Mouse (Mus musculus) telencephalon, adult 2 months (tissue): Measurements from ENCODE around the gene Grin2a.
"Not testable (repeated sequence)": the region's sequence is repeated elsewhere in the genome, so short reads cannot be mapped to it uniquely, and the experiment has no call there.

Experiments
- DNase-seq: peaks from one replicate; pipeline ENCODE4 v3.0.0-alpha.2; 2011; ENCODE audit warnings: low read depth, low spot score

Grin2a gene

DNA sequence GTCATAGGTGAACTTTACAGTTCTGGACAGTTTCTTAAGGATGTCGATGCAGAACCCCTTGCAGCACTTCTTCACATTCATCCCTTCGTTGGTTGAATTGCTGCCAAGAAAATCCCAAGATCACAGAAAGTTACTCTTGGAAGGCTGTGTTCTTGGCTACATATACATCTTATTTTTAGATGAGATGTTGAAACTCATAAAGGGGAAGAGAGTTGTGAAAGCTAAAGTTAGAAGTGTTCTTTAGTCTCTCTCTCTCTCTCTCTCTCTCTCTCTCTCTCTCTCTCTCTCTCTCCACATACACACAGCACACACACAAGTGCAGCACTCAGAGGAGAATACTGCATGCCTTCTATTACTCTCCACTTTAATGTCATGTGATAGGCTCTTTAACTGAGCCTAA is 331.9 kb downstream of the Grin2a start:
- DNase-seq = no peak

DNA sequence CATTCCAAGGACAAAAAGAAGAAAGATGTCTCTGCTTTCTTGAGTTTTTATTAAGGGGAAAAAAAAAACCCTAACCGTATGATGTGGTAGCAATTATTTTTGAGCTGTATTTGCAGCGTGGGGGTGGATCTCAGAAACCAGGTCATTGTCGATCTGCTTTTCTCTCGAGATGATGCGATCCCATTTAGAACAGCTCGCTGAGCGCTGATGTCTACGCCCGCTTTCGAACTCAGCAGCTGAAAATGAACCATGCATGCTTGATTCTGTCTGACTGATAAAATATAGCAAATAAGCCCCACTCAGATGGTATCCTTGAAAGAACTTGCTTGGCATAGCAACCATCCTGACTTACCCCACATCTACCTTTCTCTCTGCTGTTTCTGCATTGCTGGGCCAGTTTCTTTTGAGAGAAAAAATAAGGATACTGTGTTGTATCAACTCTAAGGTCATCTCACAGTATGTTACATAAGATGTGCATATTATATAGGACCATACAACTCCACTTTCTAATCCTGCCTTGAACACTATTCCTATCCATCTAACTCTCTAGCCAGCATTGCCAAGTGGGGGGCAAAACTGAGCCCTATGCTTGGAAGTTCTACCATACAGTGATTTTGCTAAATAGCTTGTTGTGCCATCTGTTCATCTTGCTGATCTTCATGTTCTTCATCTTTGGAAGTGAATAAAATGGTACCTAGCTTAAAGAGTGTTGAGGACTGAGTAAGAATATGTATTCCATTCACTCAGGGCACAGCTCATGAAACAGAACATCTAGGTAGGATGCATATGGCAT is 369.5 kb downstream of the Grin2a start:
- DNase-seq = peak; percentile 76

DNA sequence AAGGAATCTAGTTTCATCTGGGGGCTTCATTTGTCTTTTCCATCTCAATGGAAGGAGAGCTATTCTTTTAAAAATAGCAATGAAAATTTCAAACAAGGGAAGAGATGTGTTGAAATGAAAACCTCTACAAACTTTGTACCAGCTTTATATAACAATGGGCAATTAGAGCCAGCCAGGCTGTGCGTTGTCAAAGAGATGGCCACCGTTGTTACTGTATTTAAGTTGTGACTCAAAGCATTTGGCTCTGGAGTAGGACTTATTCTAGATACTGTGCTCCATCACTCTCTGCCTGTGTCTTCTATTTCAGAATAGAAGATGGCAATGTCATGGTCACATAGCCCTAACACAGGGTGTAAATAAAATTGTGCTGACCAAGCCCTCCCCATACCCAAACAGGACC is 371.0 kb downstream of the Grin2a start:
- peak; percentile 72 for DNase-seq

DNA sequence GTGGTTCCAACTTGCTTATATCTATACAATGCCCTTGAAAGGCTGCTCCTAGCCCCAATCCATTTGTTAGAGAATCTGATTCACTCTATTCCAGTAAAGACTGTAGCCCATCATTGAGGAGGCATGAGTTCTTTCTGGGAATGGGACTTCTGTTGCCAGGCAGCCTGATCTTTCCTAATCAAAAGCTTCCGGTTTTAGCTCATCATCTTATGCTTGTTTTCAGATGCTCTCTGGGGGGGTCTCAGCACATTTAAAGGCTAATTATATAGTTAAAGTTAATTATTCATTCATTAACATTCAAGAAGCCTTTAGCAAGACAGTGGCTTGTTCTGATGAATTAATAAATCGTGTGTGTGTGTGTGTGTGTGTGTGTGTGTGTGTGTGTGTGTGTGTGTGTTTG is 377.2 kb downstream of the Grin2a start:
- DNase-seq = no peak

DNA sequence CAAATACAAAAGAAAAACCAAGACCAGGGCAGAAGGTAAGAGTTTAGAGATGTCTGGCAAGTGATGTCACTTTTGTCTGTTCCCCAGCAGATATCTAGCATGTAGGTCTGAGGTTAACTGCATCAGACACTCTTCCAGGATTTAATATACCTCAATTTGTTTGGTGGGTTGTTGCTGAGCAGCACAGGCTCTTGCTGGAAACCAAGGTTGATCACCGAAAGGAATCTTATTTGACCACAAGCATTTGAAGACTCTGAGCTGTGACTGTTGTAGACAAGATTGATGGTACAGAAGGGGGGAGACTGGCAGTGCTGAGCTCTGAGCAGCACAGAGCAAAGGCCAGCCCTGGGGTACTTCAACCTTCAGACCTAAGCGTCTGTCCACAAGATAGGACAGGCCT is 378.1 kb downstream of the Grin2a start:
- no peak for DNase-seq

DNA sequence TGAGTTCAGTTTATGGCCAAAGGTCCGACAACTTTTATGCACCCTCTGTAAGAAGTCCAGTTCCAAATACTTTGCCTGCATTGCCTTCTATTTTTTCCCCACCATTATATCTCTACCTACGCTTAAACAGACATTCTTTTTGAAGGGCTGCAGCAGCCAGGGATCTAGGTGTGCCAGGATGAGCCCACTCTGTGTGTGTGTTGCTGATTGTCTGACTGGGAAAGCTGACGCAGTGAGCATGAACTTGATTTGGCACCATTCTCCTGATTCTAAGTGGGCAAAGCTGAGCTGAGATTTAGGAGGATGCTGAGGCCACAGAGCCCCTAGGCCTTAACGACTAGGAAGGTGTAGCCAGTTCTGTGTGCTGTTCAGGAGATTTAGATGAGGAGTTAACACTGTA is 378.6 kb downstream of the Grin2a start:
- peak; percentile 47 for DNase-seq

DNA sequence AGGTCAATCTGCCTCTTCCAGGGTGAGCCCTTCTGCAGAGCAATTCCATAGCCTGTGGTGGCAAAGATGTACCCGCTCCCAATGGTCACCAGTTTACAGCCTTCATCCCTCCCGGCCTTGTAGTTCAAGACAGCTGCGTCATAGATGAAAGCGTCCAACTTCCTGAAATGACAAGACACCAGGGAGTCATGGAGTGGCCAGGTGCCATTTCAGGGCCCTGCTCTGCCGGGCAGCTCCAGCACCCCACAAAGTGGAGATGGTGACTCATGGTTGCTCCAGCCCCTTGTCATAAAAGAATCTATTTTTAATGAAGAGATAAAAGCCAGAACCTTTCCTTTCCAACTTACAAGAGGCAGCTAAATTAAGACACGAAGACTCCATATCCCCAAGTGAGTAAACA is 382.8 kb downstream of the Grin2a start:
- DNase-seq = not testable (repeated sequence)

DNA sequence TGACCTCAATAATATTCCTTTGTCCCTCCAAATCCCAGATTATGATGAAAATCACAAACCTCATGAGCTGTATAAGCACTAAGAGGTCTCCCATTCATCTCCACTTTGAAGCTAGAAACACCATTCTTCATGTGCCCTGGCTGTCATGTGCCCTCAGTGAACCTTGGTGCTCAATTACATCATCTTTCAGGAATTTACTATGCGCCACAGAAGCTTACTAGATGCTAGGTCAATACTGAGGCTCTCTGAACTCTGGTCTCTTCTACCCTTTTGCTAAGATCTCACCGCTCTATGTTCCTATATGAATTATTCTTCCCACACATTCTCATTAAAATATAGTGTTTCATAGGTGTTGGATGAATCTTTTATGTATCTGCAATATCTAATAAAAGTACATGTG is 387.9 kb downstream of the Grin2a start:
- no peak for DNase-seq

DNA sequence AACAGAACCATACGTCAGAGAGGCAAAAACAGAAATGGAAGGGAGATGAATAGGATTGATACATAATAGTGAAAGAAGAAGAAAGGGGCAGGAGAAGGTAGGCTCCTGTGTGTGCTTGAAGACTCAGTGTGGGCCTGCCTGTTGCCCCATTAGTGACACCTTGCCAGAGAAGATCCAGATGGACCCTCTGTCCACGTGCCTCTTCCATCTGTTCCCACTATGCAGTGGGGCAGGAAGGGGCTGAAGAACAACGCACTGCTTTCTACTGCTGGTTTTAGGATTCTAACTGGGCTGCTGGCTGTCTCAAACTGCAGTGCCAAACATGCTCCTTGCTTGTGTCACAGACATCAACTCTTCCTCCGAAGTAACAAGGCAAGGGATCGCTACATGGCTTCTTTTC is 391.4 kb downstream of the Grin2a start:
- DNase-seq = no peak

DNA sequence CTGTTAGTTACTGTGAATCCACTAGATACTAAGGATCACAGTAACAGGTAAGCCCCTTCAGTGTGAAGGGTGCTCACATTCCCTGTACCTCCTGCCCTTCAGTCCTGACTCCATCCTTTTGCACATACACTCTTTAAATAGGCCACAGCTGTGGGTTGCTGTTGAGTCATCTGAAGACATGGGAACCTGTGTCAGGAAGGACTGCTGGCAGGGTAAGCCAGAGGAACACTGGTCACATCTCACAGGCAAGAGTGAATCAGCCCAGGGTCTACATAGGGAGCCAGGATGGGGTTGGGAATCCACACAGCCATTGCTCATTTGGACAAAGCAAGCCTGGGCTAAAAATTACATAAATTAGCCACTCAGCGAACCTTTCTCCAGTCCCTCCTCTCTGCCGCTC is 392.8 kb downstream of the Grin2a start:
- no peak for DNase-seq

DNA sequence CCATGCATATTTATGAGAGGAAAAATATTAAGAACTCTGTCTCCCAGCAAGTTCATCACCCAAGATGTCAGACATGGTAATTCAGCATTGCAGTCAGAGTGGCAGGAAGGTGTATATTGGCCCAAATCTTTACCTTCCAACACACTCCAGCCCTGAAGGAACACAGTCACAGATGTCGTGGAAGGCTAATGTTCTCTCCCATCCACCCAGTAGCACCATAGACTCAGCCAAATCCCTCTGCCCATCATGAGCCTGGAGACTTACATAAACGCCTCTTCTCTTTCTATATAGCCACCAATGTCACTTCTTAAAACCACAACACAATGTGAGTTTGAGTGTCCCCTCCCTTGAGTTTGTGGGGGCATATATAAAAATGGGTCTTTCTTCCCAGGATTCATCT is 406.2 kb downstream of the Grin2a start:
- DNase-seq = peak; percentile 74

DNA sequence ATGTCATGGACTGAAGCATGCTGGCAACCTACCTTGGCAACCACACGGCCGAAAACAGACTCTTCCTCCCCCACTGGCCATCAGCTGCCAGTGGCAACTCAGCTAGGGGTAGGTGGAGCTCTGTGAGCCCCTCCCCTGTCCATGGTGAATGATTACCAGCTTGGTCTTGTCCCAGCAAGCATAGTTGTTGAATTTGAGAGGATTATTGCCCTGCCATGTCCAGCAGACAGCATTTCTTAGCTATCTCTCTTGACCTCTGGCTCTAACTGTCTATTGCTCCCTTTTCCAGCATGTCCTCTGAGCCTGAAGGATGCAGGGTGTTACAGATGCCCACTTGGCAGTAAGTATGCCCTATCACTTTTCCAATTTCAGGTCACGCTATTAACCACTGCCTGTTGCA is 406.9 kb downstream of the Grin2a start:
- DNase-seq = no peak

DNA sequence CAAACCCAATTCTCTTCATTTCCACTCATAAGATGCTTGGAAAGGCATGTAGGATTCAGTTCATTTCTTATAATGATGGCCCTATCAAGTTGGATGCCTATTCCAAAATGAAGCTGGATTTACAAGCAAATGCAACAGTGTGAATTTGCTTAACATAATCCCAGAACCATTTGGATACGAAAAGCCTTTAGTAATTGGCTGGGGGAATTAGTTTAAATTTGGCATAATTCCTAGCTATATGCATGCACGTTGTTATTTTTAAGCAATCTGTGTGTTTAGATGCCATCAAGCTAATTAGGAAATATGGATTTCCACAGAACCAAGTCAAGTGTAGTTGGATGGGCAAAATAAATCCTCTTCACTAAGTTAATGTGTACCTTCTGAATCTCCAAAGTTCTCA is 411.4 kb downstream of the Grin2a start:
- no peak for DNase-seq

DNA sequence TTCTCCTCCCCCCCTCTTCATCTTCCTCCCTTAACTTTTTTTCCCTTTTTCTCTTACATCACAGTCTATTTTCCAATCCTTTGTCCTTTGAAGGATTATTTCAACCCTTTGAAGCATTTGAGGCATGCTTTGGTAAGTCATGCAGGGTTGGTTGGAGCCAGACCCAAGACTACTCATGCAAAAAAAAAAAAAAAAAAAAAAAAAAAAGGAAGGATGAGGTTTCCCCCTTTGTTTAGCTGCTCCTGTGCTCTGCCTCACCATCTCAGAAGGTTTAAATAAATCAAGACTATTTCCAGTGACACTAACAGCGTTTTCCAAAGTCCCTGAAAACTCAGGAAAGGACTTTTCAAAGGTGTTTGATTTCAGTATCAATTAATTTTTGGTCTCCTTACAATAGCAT is 423.6 kb downstream of the Grin2a start:
- DNase-seq = no peak

DNA sequence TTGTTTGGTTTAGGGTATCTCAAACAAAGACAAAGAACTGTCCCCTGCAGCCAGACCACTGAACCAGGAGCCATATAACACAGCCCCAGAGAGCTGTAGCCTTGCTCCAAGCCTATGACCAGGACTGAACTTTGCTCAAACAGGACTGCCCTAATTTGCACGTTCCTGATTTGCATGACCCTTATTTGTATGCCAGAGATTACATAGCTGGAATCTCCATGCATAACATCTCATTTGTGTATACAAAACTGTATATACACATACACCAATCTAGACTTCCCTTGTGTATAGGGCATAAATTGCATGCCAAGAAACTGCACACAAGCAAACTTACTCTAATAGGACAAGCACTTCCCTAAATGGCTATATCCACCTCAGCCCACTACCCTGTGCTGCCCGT is 428.1 kb downstream of the Grin2a start:
- no peak for DNase-seq

DNA sequence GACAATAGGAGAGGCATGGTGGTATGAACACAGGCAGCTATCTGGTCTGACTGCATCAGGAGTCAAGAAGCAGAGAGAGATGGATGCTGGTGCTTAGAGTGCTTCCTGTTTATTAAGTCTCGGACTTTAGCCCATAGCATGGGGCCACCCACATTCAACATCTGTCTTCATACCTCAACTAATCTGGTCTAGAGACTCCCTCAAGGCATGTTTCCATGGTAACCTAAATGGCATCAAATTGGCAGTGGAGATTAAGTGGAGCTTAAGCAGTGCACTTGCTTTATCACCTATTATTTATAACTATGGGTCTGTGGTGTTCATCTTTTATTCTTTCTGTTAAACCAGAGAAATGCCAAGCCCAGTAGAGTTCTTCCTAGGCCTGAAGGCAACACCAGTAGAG is 433.5 kb downstream of the Grin2a start:
- no peak for DNase-seq

DNA sequence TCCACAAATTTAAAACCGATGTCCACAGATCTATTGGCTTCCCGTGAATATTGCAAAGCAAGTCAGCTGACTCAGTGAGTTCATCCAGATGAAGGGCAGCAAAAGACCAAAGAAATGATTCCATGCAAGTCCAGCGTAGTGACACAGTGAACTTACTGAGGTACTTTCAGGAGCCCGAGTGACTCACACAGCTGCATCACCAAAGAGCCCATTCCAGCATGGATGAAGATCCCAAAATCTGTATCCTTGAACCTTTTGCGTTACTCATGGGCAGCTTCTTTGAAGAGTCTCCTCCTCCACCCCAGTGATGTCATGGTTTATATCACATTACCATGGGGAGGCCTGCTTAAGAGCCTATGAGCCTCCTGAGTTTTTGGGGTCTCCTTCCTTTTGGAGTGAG is 460.2 kb downstream of the Grin2a start:
- no peak for DNase-seq

DNA sequence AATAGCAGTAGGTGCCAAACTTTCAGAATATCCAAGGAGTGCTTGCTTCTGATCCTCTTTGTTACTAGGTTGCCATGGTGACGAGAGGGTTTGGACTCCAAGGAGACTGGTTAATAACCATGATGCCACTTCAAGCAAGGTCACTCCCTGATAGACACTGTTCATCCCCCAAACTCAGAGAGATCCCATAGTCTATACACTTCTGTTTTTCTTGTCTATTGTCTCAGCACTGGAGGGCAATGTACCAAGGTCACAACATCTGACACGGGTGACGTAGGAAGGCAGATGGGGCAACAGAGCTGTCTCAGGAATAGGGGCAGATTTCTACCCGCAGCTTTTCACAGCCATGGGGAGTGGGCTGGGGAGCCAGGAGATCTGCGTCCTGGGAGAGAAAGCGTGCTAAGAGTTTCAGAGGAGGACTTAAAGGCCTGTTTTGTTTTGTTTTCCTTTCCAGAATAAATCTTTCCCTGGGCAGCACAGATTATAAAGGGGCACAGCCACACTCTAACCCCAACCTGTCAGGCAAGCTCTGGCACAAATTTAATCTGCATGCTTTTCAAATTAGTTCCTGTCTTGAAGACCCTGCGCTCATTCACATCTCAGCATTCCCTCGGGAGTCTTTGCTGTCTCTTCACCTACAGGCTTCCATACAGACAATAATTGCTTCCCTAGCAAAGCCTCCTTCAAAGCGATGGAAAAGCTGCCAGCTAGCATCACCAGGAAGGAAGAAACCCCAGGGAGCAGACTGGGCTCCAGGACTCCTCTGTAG is 461.6 kb downstream of the Grin2a start:
- DNase-seq = peak; percentile 16

DNA sequence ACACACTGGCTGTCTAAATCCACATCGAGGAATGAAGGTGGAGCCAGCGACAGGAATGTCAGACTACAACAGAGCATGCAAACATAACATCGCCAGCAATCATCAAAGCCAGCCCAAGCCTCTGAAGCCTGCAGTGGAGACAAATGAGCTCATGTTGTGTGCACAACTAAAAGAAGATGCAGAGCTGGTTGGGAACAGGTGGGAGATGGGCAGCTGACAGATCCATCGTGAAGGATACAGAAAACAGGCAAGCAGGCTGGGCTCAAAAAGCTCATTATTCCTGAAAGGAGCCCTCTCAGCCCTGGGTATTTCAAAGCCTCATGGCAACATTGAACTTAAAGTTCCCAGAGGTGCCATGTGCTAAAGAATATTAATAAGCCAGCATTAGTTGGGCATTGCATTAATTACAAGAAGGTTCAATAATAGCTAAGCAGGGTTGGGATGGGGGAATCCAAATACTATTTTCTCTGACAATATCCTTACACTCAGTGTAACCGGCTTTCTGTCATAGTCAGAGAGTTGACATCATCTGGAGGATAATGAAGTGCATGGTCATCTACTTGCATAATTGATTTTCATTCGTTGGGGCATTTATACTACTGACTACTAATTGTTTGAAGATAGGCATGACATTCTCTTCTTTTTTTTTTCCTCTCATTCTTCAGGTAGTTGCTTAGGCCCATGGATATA is 462.4 kb downstream of the Grin2a start:
- no peak for DNase-seq

DNA sequence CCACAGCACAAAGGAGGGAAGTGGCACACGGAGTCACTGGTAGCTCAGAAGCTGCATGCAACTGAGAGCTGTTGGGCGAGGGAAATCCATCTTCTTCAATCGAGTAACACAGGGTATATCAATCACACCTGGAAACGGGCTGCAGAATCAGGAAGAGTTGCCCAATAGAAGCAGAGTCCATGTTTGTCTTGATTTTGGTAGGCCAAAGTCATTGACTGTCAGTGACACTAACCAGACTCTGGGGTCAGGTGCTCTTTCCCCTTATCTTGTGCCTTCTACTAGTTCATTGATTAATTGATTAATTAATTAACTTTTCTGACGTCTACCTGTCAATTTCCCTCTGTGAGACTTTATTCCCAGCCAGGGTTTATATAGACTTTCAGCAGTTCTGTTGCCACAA is 468.1 kb downstream of the Grin2a start:
- no peak for DNase-seq

DNA sequence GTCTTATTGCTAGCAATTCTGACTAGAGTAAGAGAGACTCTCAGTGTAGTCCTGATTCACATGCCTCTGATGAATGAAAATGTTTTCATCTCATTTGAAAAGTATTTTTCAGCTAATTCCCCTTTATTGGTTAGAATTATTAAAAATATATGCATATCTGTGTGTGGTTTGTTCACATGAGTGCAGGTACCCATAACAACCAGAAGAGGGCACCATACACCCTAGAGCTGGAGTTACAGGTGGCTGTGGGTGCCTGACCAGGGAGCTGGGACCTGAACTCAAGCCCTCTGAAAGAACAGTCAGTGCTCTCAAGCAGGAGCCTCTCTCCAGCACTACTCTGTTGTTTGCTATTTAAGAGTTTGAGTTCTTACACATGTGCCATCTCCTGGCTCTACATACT is 472.0 kb downstream of the Grin2a start:
- DNase-seq = no peak
